Mouse (Mus musculus): ENCODE measurements around the gene Ncmap. TPM values are rescaled to one million over a fixed set of nuclear protein-coding genes. Genes with fewer than 3 reads are reported as not detected.

Ncmap gene
- total and polyA plus RNA-seq, 3 experiments, result not detected

DNA sequence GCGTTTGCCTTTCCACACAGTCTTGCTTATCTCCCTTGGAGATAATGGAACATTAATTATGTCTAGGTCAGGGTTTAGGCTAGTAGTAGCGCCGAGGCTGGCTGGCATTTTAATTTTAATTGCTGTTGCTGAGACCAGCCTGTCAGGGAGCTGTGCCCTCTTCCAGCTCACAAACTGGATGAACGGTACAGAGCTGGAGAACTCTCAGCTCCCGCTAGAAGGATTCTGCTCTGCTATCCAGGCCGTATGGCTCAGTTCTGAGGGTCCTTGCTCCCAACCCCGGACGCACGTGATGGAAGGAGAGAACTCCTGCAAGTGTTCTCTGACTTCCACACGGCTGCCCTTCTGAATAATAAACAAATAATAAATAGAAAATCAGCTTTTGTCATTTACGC, 36.4 kb upstream of the Ncmap start:
- no peak for ATAC-seq (ENCODE audit: extremely low read depth, insufficient number of reproducible peaks, low FRiP score, poor library complexity, severe bottlenecking)

GRCm38 (mm10) chr4:135433443-135434394, 35.7 kb upstream of the Ncmap start, which contains the start of gene Rcan3:
TSS of gene Rcan3 (minus strand) at chr4:135433853.
- Histone ChIP-seq H3K4me1 (ENCODE audit: insufficient read depth, low read depth, low read length) (peaks cover 42% of the 10 kb centered on the region), H3K36me3 (replicated peaks) (no peaks in the 10 kb centered on the region), H3K27me3 (ENCODE audit: insufficient read depth, low read length) (no peaks in the 10 kb centered on the region), H3K4me3 (ENCODE audit: low read depth, low read length) (peak within 1 kb of the TSS; percentile 79), H3K9me3 (replicated peaks) (no peaks in the 10 kb centered on the region)
- DNase-seq (ENCODE audit: low spot score) (peak; percentile 98), ATAC-seq (ENCODE audit: extremely low read depth, insufficient number of reproducible peaks, low FRiP score, poor library complexity, severe bottlenecking) (peak; percentile 43; the same call in 1 of the 2 replicates)
- TF ChIP-seq GATA2 (IDR thresholded peaks at IDR 0.05; ENCODE audit: borderline replicate concordance, low read depth, low read length) (no peak), GATA1 (IDR thresholded peaks at IDR 0.05; ENCODE audit: borderline replicate concordance, low read length) (no peak), CTCF (IDR thresholded peaks at IDR 0.05; ENCODE audit: low read depth, low read length) (no peak), POLR2AphosphoS5 (IDR thresholded peaks at IDR 0.05; ENCODE audit: insufficient replicate concordance, low read depth, low read length) (no peak), TAL1 (conservative IDR thresholded peaks at IDR 0.05; ENCODE audit: low read depth, low read length) (no peak)

More for the DNA sequence above, 36.4 kb upstream of the Ncmap start:
- no peak for TF ChIP-seq GATA2 (IDR thresholded peaks at IDR 0.05; ENCODE audit: borderline replicate concordance, low read depth, low read length)
- TF ChIP-seq TAL1 (conservative IDR thresholded peaks at IDR 0.05; ENCODE audit: low read depth, low read length), result no peak
- no peak for TF ChIP-seq POLR2AphosphoS5 (IDR thresholded peaks at IDR 0.05; ENCODE audit: insufficient replicate concordance, low read depth, low read length)
- no peak for TF ChIP-seq CTCF (IDR thresholded peaks at IDR 0.05; ENCODE audit: low read depth, low read length)
- no peak for TF ChIP-seq GATA1 (IDR thresholded peaks at IDR 0.05; ENCODE audit: borderline replicate concordance, low read length)
- no peaks in the 10 kb centered on the region for H3K9me3 ChIP-seq (replicated peaks)
- no peaks in the 10 kb centered on the region for H3K27me3 ChIP-seq (ENCODE audit: insufficient read depth, low read length)
- peaks cover 40% of the 10 kb centered on the region for H3K4me1 ChIP-seq (ENCODE audit: insufficient read depth, low read depth, low read length)
- peak overlapping the region; percentile 79 for H3K4me3 ChIP-seq (ENCODE audit: low read depth, low read length)
- DNase-seq (ENCODE audit: low spot score), result no peak
- no peaks in the 10 kb centered on the region for H3K36me3 ChIP-seq (replicated peaks)

GRCm38 (mm10) chr4:135433086-135433442, 35.0 kb upstream of the Ncmap start:
- DNase-seq (ENCODE audit: low spot score), result peak; percentile 18
- H3K9me3 ChIP-seq (replicated peaks), result no peaks in the 10 kb centered on the region
- peak overlapping the region; percentile 79 for H3K4me3 ChIP-seq (ENCODE audit: low read depth, low read length)
- H3K27me3 ChIP-seq (ENCODE audit: insufficient read depth, low read length), result no peaks in the 10 kb centered on the region
- peaks cover 41% of the 10 kb centered on the region for H3K4me1 ChIP-seq (ENCODE audit: insufficient read depth, low read depth, low read length)
- no peaks in the 10 kb centered on the region for H3K36me3 ChIP-seq (replicated peaks)
- TF ChIP-seq GATA1 (IDR thresholded peaks at IDR 0.05; ENCODE audit: borderline replicate concordance, low read length), result no peak
- TF ChIP-seq CTCF (IDR thresholded peaks at IDR 0.05; ENCODE audit: low read depth, low read length), result no peak
- no peak for TF ChIP-seq GATA2 (IDR thresholded peaks at IDR 0.05; ENCODE audit: borderline replicate concordance, low read depth, low read length)
- no peak for TF ChIP-seq TAL1 (conservative IDR thresholded peaks at IDR 0.05; ENCODE audit: low read depth, low read length)
- no peak for TF ChIP-seq POLR2AphosphoS5 (IDR thresholded peaks at IDR 0.05; ENCODE audit: insufficient replicate concordance, low read depth, low read length)
- no peak for ATAC-seq (ENCODE audit: extremely low read depth, insufficient number of reproducible peaks, low FRiP score, poor library complexity, severe bottlenecking)

- Histone ChIP-seq H3K4me3 (ENCODE audit: low read depth, low read length) (no peak overlapping the region), H3K27me3 (ENCODE audit: insufficient read depth, low read length) (no peaks in the 10 kb centered on the region), H3K9me3 (replicated peaks) (no peaks in the 10 kb centered on the region), H3K36me3 (replicated peaks) (peaks cover 2% of the 10 kb centered on the region), H3K4me1 (ENCODE audit: insufficient read depth, low read depth, low read length) (peaks cover 30% of the 10 kb centered on the region)
- no peak for TF ChIP-seq TAL1 (conservative IDR thresholded peaks at IDR 0.05; ENCODE audit: low read depth, low read length)
- TF ChIP-seq POLR2AphosphoS5 (IDR thresholded peaks at IDR 0.05; ENCODE audit: insufficient replicate concordance, low read depth, low read length), result no peak
- TF ChIP-seq GATA2 (IDR thresholded peaks at IDR 0.05; ENCODE audit: borderline replicate concordance, low read depth, low read length), result no peak
- no peak for TF ChIP-seq GATA1 (IDR thresholded peaks at IDR 0.05; ENCODE audit: borderline replicate concordance, low read length)
- no peak for TF ChIP-seq CTCF (IDR thresholded peaks at IDR 0.05; ENCODE audit: low read depth, low read length)
- DNase-seq (ENCODE audit: low spot score) (no peak), ATAC-seq (ENCODE audit: extremely low read depth, insufficient number of reproducible peaks, low FRiP score, poor library complexity, severe bottlenecking) (no peak)
Observed at GRCm38 (mm10) chr4:135429990-135430760, 32.1 kb upstream of the Ncmap start.

- Histone ChIP-seq H3K36me3 (replicated peaks) (peaks cover 8% of the 10 kb centered on the region), H3K9me3 (replicated peaks) (no peaks in the 10 kb centered on the region), H3K4me3 (ENCODE audit: low read depth, low read length) (no peak overlapping the region), H3K27me3 (ENCODE audit: insufficient read depth, low read length) (no peaks in the 10 kb centered on the region), H3K4me1 (ENCODE audit: insufficient read depth, low read depth, low read length) (peaks cover 26% of the 10 kb centered on the region)
- no peak for DNase-seq (ENCODE audit: low spot score)
- ATAC-seq (ENCODE audit: extremely low read depth, insufficient number of reproducible peaks, low FRiP score, poor library complexity, severe bottlenecking), result no peak
- TF ChIP-seq CTCF (IDR thresholded peaks at IDR 0.05; ENCODE audit: low read depth, low read length) (no peak), GATA2 (IDR thresholded peaks at IDR 0.05; ENCODE audit: borderline replicate concordance, low read depth, low read length) (no peak), GATA1 (IDR thresholded peaks at IDR 0.05; ENCODE audit: borderline replicate concordance, low read length) (no peak), TAL1 (conservative IDR thresholded peaks at IDR 0.05; ENCODE audit: low read depth, low read length) (no peak), POLR2AphosphoS5 (IDR thresholded peaks at IDR 0.05; ENCODE audit: insufficient replicate concordance, low read depth, low read length) (no peak)
Observed at GRCm38 (mm10) chr4:135429383-135429782, 31.4 kb upstream of the Ncmap start.

GRCm38 (mm10) chr4:135426587-135426986, 28.6 kb upstream of the Ncmap start:
- DNase-seq (ENCODE audit: low spot score), result no peak
- no peaks in the 10 kb centered on the region for H3K27me3 ChIP-seq (ENCODE audit: insufficient read depth, low read length)
- H3K4me1 ChIP-seq (ENCODE audit: insufficient read depth, low read depth, low read length), result peaks cover 12% of the 10 kb centered on the region

More at GRCm38 (mm10) chr4:135426587-135426986, 28.6 kb upstream of the Ncmap start:
- no peak for ATAC-seq (ENCODE audit: extremely low read depth, insufficient number of reproducible peaks, low FRiP score, poor library complexity, severe bottlenecking)
- TF ChIP-seq GATA2 (IDR thresholded peaks at IDR 0.05; ENCODE audit: borderline replicate concordance, low read depth, low read length) (no peak), CTCF (IDR thresholded peaks at IDR 0.05; ENCODE audit: low read depth, low read length) (no peak), TAL1 (conservative IDR thresholded peaks at IDR 0.05; ENCODE audit: low read depth, low read length) (no peak), GATA1 (IDR thresholded peaks at IDR 0.05; ENCODE audit: borderline replicate concordance, low read length) (no peak), POLR2AphosphoS5 (IDR thresholded peaks at IDR 0.05; ENCODE audit: insufficient replicate concordance, low read depth, low read length) (no peak)
- Histone ChIP-seq H3K36me3 (replicated peaks) (peaks cover 22% of the 10 kb centered on the region), H3K4me3 (ENCODE audit: low read depth, low read length) (no peak overlapping the region), H3K9me3 (replicated peaks) (no peaks in the 10 kb centered on the region)
